Mouse (Mus musculus) liver, postnatal 0 days (tissue): ENCODE measurements at regions not wholly inside any gene's neighbourhood (a gene's known extent, or its start where the extent isn't known, plus 50 kb on each side); places are given as distances from the start of the nearest gene placed in this dataset.

Experiments used
- ATAC-seq: fragments of 200-750 bp; cut with Nextera tagmentation; 2 replicates; pipeline ENCODE4 v1.8.0; 2017; ENCODE audit warnings: mild to moderate bottlenecking, moderate library complexity
- DNase-seq: peaks from one replicate; pipeline ENCODE4 v3.0.0-alpha.2; 2016
- H3K27ac ChIP-seq: fragments of 300-500 bp; sonication (generic); 2 replicates; pipeline ENCODE4 v1.5.1; 2014; ENCODE audit warnings: antibody characterized with exemption, moderate library complexity, mild to moderate bottlenecking, low read depth
- H3K27me3 ChIP-seq: fragments of 300-500 bp; sonication (generic); 2 replicates; pipeline ENCODE4 v1.6.1; 2014; ENCODE audit warnings: low read length, control low read depth, mixed read lengths; ENCODE audit not compliant: insufficient read depth
- H3K36me3 ChIP-seq: fragments of 300-500 bp; sonication (generic); replicated peaks from 2 replicates; pipeline ENCODE4 v1.6.1; 2014; ENCODE audit warnings: mild to moderate bottlenecking, control low read depth, low read length, moderate library complexity, mixed read lengths; ENCODE audit not compliant: insufficient read depth
- H3K4me1 ChIP-seq: fragments of 300-500 bp; sonication (generic); 2 replicates; pipeline ENCODE4 v1.6.1; 2014; ENCODE audit warnings: antibody characterized with exemption, mild to moderate bottlenecking, control low read depth; ENCODE audit not compliant: insufficient read depth
- H3K4me2 ChIP-seq: fragments of 300-500 bp; sonication (generic); 2 replicates; pipeline ENCODE4 v1.6.1; 2014; ENCODE audit warnings: low read depth, mild to moderate bottlenecking, low read length, moderate library complexity, mixed read lengths
- H3K4me3 ChIP-seq: fragments of 300-500 bp; sonication (generic); 2 replicates; pipeline ENCODE4 v1.5.1; 2014; ENCODE audit warnings: low read depth, low read length
- H3K9ac ChIP-seq: fragments of 300-500 bp; sonication (generic); replicated peaks from 2 replicates; pipeline ENCODE4 v1.6.1; 2014; ENCODE audit warnings: mild to moderate bottlenecking, moderate library complexity
- H3K9me3 ChIP-seq: fragments of 300-500 bp; sonication (generic); 2 replicates; pipeline ENCODE4 v1.6.1; 2016; ENCODE audit warnings: mild to moderate bottlenecking, control low read depth, low read length, mixed read lengths
- CTCF ChIP-seq: sonication (generic); IDR thresholded peaks from 2 replicates; pipeline ENCODE4 v1.5.1; 2016; ENCODE audit warnings: antibody characterized with exemption, low read depth
- EP300 ChIP-seq: IDR thresholded peaks from 2 replicates; pipeline ENCODE4 v1.6.1; 2016; ENCODE audit warnings: antibody characterized with exemption, low read depth, mild to moderate bottlenecking
- WGBS: fragments of 180-500 bp; shearing (Covaris S2); extraction: QIAGEN DNeasy Blood & Tissue Kit; methylation state at CpG from one replicate; pipeline ENCODE4 v1.1.7; 2014; ENCODE audit not compliant: insufficient replicate concordance; 5-methylcytosine and 5-hydroxymethylcytosine counted together

DNA sequence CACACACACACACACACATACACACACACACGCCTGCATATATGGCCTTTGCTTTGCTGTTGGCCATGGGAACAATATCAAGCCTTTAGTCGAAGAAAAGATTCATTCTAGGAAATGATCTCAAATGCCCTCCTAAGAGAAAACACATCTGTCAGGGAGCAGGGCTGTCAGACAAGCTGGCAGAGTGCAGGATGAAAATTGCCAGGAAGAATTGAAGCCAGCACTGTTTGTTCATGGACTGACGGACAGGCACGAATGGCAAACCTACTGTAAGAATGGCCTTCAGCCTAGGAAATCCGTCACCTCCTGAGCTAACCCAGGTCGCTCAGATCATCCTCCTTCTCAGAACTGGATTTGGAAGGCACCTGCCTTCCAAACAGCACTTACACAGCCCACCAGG, 322.0 kb downstream of the Rps15a start:
- Histone ChIP-seq H3K27ac (no peak overlapping the region), H3K9ac (no peak overlapping the region), H3K4me2 (no peak overlapping the region), H3K27me3 (no peaks in the 10 kb centered on the region), H3K4me3 (no peak overlapping the region), H3K4me1 (no peaks in the 10 kb centered on the region), H3K36me3 (no peaks in the 10 kb centered on the region), H3K9me3 (no peaks in the 10 kb centered on the region)
- WGBS: 83% methylated on average over 6 of the region's 6 CpGs
- no peak for TF ChIP-seq EP300
- no peak for TF ChIP-seq CTCF
- no peak for ATAC-seq
- no peak for DNase-seq

DNA sequence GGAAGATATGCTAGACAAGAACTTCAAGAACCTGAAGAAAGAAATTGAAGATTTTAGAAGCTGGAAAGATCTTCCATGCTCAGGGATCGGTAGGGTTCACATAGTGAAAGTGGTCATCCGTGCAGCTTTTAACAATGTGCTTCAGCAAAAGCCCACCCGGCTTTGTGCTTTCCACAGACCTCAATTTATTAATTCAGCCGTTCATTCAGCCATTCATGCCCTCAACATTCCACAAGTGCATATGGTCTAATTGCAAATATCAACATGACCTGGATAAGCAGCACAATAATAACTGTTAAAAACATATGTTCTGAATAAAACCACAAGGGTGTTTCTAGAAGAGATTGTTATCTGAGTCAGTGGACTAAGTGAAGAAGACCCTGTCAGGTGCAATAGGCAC, 323.5 kb downstream of the Rps15a start:
- H3K9me3 ChIP-seq: no peaks in the 10 kb centered on the region
- DNase-seq: no peak
- H3K9ac ChIP-seq: no peak overlapping the region
- H3K36me3 ChIP-seq: no peaks in the 10 kb centered on the region
- no peak overlapping the region for H3K4me2 ChIP-seq
- no peak for ATAC-seq
- H3K4me1 ChIP-seq: no peaks in the 10 kb centered on the region
- H3K27ac ChIP-seq: no peak overlapping the region
- no peak for TF ChIP-seq CTCF
- TF ChIP-seq EP300: no peak
- WGBS: 79% methylated on average over 4 of the region's 4 CpGs
- no peaks in the 10 kb centered on the region for H3K27me3 ChIP-seq
- no peak overlapping the region for H3K4me3 ChIP-seq

GRCm38 (mm10) chr7:117778996-117779395, 337.0 kb downstream of the Rps15a start:
- no peak for ATAC-seq
- H3K4me3 ChIP-seq: no peak overlapping the region
- no peak overlapping the region for H3K4me2 ChIP-seq
- no peaks in the 10 kb centered on the region for H3K4me1 ChIP-seq
- DNase-seq: no peak
- TF ChIP-seq EP300 (no peak), CTCF (no peak)
- no peaks in the 10 kb centered on the region for H3K36me3 ChIP-seq
- H3K9ac ChIP-seq: no peak overlapping the region
- no peak overlapping the region for H3K27ac ChIP-seq
- no peaks in the 10 kb centered on the region for H3K27me3 ChIP-seq
- no peaks in the 10 kb centered on the region; the same call in 1 of the 2 replicates for H3K9me3 ChIP-seq
- 77% methylated on average over 4 of the region's 4 CpGs for WGBS

GRCm38 (mm10) chr7:117777921-117778320, 338.1 kb downstream of the Rps15a start:
- Histone ChIP-seq H3K27ac (no peak overlapping the region), H3K4me1 (no peaks in the 10 kb centered on the region), H3K9ac (no peak overlapping the region), H3K36me3 (no peaks in the 10 kb centered on the region), H3K4me3 (no peak overlapping the region), H3K27me3 (no peaks in the 10 kb centered on the region), H3K9me3 (no peaks in the 10 kb centered on the region; the same call in 1 of the 2 replicates), H3K4me2 (no peak overlapping the region)
- TF ChIP-seq EP300 (no peak), CTCF (no peak)
- no peak for ATAC-seq
- no peak for DNase-seq
- 91% methylated on average over 2 of the region's 2 CpGs for WGBS

DNA sequence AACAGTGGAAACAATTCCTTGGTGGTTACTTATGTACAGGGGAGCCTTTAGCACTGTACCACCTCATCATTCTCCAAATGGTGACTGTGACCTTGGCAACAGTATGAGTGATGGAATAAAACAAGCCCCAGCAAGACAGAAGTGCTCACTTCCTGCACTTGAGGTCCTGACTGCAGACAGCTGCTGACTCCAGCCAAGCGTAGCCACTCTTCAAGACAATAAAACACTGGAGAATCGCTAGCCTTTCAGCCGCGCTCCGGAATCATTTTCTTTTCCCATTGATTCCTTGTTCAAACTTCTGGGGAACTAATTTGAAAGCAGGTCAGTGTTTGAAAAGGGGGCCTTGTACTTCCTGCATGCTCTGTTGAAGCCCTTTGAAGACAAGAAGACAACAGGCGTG, 344.2 kb downstream of the Rps15a start:
- 78% methylated on average over 6 of the region's 6 CpGs for WGBS
- DNase-seq (no peak), ATAC-seq (no peak)
- no peak overlapping the region for H3K27ac ChIP-seq
- no peaks in the 10 kb centered on the region for H3K4me1 ChIP-seq
- no peak overlapping the region for H3K4me2 ChIP-seq
- H3K9ac ChIP-seq: no peak overlapping the region
- no peaks in the 10 kb centered on the region for H3K36me3 ChIP-seq
- H3K27me3 ChIP-seq: no peaks in the 10 kb centered on the region
- TF ChIP-seq EP300: no peak
- TF ChIP-seq CTCF: no peak
- H3K9me3 ChIP-seq: no peaks in the 10 kb centered on the region; the same call in 1 of the 2 replicates
- H3K4me3 ChIP-seq: no peak overlapping the region

DNA sequence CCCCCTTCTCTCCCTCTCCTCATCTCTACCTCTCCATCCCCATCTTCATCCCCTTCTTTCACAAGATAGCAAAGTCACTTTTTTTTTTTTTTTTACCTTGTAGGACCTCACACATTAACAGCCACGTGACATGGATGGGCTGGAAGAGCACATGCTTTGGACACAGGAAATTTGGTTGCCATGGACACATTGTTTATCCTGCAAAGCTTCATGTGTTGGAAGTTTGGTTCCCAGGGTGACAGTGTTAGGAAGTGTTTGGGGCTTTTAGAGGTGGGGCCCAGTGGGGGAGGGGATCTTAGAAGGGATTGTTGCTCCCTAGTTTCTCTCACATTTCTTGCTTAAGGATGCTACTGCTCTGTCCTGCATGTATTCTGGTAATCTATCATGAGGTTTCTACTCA, 356.5 kb downstream of the Rps15a start:
- no peaks in the 10 kb centered on the region for H3K4me1 ChIP-seq
- H3K9ac ChIP-seq: no peak overlapping the region
- H3K36me3 ChIP-seq: no peaks in the 10 kb centered on the region
- TF ChIP-seq CTCF (no peak), EP300 (no peak)
- WGBS: 36% methylated on average over 1 of the region's 1 CpGs
- H3K27ac ChIP-seq: no peak overlapping the region
- no peak overlapping the region for H3K4me2 ChIP-seq
- no peaks in the 10 kb centered on the region for H3K27me3 ChIP-seq
- H3K4me3 ChIP-seq: no peak overlapping the region
- no peak for ATAC-seq
- no peak for DNase-seq
- no peaks in the 10 kb centered on the region for H3K9me3 ChIP-seq

DNA sequence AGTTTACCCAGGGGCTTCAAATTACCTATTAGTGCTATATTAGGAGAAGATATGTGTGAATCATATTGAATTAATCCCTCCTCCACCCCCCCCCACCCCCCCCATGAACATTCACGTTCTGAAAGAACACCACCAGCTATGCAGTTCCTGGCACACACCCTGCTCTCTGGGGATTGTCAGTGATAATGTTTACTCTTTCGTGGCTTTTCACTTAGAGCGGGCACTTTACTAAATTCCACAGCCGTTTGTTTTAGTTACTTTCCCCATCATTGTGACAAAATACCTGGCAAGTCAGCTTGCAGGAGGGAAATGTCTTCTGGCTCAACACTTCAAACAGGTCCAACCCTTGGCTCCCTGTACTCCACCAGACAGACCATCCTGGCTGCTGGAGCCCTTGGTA, 359.0 kb downstream of the Rps15a start:
- WGBS: 31% methylated on average over 4 of the region's 4 CpGs
- H3K27me3 ChIP-seq: no peaks in the 10 kb centered on the region

More for the DNA sequence above, 359.0 kb downstream of the Rps15a start:
- no peak overlapping the region for H3K4me3 ChIP-seq
- DNase-seq (no peak), ATAC-seq (no peak)
- H3K9ac ChIP-seq: no peak overlapping the region
- H3K27ac ChIP-seq: no peak overlapping the region
- no peaks in the 10 kb centered on the region for H3K36me3 ChIP-seq
- TF ChIP-seq EP300 (no peak), CTCF (no peak)
- no peak overlapping the region for H3K4me2 ChIP-seq
- peaks cover 4% of the 10 kb centered on the region; the same call in 1 of the 2 replicates for H3K4me1 ChIP-seq
- no peaks in the 10 kb centered on the region for H3K9me3 ChIP-seq
